Mouse (Mus musculus): ENCODE results near the gene Dnaaf3.
"Not testable (repeated sequence)": the region's sequence is repeated elsewhere in the genome, so short reads cannot be mapped to it uniquely, and the experiment has no call there.

Dnaaf3 gene

GRCm38 (mm10) chr7:4532005-4532729 lies at the start of gene Dnaaf3:
Dnaaf3 (minus strand) TSS chr7:4532453.
- DNase-seq (ENCODE audit: extremely low spot score, low read depth, low spot score), result peak; percentile 90

DNA sequence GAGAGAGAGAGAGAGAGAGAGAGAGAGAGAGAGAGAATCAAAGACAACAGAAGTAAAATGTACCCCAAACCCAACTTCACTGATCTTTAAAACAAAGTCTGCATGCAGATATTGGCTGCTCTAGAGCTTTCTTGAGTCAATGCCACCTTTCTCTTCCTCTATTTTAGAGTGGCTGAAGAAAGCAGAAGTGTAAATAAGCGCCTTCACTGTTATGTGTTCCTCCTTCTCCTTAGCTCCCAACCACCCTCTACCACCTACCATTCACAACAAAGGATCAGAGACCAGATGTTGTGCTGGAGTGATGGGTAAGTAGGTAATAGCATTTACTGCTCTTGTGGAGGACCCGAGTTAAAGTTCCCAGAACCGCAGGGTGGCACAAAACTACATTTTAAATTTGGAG lies 49.2 kb upstream of the Dnaaf3 start:
- DNase-seq (ENCODE audit: extremely low spot score, low read depth, low spot score), result not testable (repeated sequence)

- not testable (repeated sequence) for DNase-seq (ENCODE audit: extremely low spot score, low read depth, low spot score)
Measured at GRCm38 (mm10) chr7:4572361-4572760, 40.1 kb upstream of the Dnaaf3 start.

- DNase-seq (ENCODE audit: extremely low spot score, low read depth, low spot score), result no peak
Measured at GRCm38 (mm10) chr7:4562660-4563059, 30.4 kb upstream of the Dnaaf3 start.

DNA sequence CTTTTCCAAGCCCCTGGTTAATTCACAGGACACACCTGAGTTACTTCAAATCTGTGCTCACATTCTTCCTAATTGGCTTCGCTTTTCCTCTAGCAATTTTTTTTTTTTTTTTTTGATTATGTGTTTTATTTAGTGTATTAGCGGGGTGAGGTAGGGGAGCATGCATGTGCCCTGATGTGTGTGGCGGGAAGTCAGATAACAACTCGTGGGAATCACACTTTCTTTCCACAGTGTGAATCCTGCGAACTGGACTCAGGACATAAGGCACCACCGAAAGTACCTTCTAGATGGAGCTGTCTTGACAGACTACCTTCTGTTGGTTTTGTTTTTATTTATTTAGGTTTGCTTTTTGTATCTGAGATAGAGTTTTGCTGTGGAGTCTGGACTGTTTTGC lies 24.9 kb upstream of the Dnaaf3 start:
- DNase-seq (ENCODE audit: extremely low spot score, low read depth, low spot score), result no peak

- peak; percentile 75 for DNase-seq (ENCODE audit: extremely low spot score, low read depth, low spot score)
Measured at GRCm38 (mm10) chr7:4556256-4557166, 24.3 kb upstream of the Dnaaf3 start.

DNA sequence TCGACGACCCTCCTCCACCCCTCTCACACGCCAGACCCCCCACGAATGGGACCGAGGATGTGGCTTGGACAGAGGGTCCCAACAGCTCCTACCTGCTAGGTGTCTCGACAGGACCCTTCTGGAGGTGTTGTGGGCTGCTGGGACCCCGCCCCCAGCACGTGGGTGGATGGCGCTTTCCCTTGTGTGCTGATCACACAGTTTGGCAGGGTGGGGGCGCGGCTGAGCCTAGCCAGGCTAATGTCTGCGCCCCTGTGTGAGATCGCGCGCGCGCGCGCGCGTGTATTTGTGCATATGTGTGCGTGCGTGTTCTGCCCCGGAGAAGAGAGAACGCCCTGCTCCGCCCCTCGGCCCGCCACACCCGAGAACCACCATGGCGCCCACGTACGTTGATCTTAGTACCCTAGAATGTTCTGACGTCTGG lies 15.0 kb upstream of the Dnaaf3 start, which contains the start of gene Syt5:
Gene Syt5, minus strand, starts transcription at position 321 of the 421 bp plus-strand sequence.
- DNase-seq (ENCODE audit: extremely low spot score, low read depth, low spot score), result no peak

DNA sequence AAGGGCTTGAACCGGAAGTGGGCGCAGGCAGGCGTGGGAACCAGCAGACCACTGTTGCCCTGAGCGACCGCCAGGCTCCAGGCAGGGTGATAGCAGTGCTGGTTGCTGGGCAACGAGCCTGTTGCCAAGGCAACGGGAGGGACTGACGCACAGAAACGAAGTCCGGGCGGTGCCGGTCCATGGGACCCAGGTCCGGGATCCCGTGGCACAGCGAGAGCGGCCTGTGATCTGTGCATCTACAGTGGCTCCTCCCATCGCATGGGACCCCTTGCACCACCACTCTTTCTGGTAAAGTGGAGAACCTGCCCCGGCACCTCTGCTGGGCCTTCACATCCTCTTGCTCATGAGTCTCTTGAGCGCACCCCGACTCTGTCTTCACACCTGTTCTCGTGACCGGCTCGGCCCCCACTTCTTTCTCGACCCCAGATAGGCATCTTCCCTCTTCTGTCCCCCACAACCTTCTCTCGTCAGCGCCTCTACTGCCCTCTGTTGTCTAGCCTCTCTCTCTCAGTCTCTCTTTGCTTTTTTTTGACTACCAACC lies 14.4 kb upstream of the Dnaaf3 start:
- no peak for DNase-seq (ENCODE audit: extremely low spot score, low read depth, low spot score)

DNA sequence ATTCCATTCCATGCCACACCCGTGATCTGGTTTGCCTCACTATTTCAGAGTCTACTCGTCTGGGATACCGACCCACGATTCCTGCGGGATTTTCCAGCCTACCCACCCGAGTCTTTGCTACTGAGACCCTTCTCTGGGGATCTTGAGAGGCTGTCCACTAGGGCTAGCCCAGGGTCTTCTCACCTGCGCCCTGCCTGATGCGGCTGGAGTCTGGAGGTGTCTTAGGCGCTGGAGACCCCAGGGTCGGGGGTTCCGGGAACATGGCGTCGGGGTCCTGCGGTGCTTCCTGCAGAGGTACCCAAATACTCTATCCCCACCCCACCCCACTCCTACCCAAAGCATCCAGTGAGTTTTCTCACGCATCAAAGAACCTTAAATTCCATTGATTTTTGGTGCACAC lies 13.8 kb upstream of the Dnaaf3 start:
- no peak for DNase-seq (ENCODE audit: extremely low spot score, low read depth, low spot score)

DNA sequence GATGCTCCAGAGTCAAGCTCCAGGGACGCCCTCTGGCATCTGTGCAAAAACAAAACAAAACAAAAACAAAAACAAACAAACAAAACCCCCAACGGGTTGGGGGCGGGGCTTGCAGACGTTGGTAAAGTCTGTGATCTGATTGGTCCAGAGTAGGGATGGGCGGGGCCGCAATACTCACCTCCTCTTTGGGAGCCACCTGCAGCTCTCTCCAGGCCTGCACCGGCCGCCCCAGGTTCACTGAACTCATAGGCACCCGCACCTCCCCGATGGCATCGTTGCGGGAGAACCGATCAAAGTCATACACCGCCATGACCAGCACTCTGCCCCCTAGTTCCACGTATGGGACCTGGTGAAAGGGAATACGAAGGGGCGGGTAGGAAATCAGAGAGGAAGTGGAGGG lies 9.8 kb upstream of the Dnaaf3 start:
- DNase-seq (ENCODE audit: extremely low spot score, low read depth, low spot score), result no peak

DNA sequence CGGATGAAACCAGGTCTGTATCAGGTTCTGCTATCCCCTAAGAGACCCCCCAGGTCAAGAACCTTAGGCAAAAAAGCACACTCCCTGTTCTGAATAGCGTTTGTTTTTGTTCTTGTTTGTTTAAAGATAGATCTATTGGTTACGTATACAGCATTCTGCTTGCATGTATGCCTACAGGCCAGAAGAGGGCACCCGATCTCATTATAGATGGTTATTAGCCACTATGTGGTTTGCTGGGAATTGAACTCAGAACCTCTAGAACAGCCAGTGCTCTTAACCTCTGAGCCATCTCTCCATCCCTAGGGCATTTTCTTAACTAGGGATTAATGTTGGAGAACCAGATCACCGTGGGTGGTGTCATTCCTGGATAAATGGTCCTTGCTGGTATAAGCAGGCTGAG lies 9.1 kb upstream of the Dnaaf3 start:
- DNase-seq (ENCODE audit: extremely low spot score, low read depth, low spot score), result no peak

DNA sequence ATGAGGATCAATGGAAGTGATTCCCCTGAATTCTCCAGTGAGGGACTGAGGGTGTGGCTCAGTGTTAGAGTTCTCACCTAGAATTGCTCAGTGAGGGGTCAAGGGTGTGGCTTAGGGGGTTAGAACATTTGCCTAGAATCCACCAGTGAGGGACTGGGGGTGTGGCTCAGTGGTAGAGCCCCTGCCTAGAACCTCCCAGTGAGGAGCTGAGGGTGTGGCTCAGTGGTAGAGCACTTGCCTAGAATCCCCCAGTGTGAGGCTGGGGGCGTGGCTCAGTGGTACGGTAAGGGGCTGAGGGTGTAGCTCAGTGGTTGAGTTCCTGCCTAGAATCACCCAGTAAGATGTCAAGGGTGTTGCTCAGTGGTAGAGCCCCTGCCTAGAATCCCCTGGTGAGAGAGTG lies 6.8 kb upstream of the Dnaaf3 start:
- DNase-seq (ENCODE audit: extremely low spot score, low read depth, low spot score), result no peak

- no peak for DNase-seq (ENCODE audit: extremely low spot score, low read depth, low spot score)
Measured at GRCm38 (mm10) chr7:4537181-4537580, 4.9 kb upstream of the Dnaaf3 start.

DNA sequence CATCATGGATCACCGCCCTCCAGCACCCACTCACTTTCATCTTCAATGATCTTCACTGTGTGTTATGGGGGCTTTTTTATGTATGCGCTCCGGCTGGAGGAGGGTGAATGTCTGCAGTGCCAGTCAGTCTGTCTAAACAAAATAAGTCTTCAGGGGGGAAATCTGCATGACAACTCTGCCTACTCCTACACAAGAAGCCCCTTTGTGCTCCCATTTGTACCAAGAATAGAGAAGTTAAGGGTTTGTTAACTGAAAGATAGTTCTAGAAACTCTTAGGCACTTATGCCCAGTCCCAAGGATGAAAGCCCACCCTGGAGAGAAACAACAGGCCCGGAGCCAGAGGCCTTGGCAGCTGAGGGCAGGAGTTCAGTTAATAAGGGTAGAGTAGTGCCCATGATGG lies 4.1 kb upstream of the Dnaaf3 start:
- DNase-seq (ENCODE audit: extremely low spot score, low read depth, low spot score), result no peak

GRCm38 (mm10) chr7:4530166-4530565 lies 2.1 kb downstream of the Dnaaf3 start:
- DNase-seq (ENCODE audit: extremely low spot score, low read depth, low spot score), result not testable (repeated sequence)

GRCm38 (mm10) chr7:4527302-4527689 lies 5.0 kb downstream of the Dnaaf3 start:
- DNase-seq (ENCODE audit: extremely low spot score, low read depth, low spot score), result no peak

DNA sequence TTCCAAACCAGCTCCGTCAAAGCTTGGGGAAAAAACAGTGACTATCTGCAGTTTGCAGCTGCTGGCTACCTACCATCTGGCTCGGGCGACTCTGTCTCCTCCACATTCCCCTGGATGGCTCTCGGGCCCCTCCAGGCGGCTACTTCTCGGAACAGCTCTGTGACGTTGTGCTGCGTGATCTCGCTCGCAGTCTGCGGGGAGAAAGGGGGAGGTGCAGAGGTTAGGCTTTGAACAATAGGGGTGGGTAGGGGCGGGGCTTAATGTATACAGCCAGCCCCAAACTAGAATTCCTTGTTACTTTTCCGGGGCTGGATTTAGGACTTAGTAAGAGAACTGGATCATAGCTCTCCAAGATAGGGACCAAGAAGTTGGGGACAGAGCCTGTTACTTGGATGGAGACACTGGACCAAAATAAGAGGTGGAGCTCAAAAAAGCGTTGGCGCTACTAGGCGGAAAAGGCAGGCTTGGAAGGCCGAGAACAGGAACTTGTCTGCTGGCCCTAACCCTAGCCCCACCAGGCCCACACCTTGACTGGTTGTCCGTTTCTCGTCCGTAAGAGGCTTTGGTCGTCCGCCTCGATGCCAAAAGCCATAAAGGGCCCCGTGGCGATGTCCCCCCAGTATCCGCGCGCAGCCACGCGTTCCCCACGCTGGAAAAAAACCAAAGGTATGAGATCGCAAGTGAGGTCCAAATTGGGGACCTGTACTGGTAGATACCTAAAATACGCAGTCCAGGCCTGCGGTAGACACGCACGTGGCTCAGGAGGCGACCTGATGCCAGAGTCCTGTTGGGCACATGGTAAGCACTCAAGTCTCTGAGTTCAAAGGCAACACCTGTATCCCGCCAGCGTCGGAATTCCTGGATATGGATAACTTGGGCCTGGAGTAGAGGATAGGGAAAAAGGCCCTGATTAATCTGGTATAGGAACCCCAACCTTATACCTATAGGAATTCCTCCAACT lies 5.6 kb downstream of the Dnaaf3 start:
- DNase-seq (ENCODE audit: extremely low spot score, low read depth, low spot score), result peak; percentile 82

DNA sequence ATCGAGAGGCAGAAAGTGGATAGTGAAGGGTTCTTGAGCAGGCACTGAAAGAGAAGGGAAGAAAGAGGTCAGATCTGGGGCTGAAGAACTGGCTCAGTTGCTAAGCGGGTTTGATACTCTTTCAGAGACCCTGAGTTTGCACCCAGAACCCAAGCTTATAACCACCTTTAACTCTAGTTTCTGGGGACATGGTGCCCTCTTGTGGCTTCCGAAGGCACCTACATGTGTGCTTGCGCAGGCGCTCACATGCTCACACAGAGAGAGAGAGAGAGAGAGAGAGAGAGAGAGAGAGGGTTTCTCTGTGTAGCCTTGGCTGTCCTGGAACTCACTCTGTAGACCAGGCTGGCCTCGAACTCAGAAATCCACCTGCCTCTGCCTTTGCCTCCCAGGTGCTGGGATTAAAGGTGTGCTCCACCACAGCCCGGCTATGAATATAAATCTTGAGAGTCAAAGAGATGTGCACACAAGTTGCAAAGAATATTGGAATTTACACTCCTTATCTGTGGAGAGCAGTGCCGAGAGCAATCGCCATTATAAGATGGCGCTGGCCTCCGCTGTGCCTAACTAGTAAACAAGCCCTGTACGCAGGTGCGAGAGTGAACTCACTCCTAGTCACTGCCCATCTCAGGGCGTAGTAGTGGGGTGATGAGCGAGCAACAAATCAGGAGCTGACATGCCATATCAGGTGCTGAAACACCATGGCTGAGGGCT lies 7.9 kb downstream of the Dnaaf3 start, which contains the start of gene Tnni3:
Gene Tnni3, minus strand, starts transcription at position 18 of the 711 bp plus-strand sequence.
- not testable (repeated sequence) for DNase-seq (ENCODE audit: extremely low spot score, low read depth, low spot score)

GRCm38 (mm10) chr7:4523205-4524130 lies 8.8 kb downstream of the Dnaaf3 start:
- DNase-seq (ENCODE audit: extremely low spot score, low read depth, low spot score), result no peak
